Mouse (Mus musculus) retina, embryonic 14.5 days (tissue): Measurements from ENCODE around the gene Gas6.

Experiments used
- DNase-seq: peaks from one replicate; pipeline ENCODE4 v3.0.0-alpha.2; 2015; ENCODE audit warnings: low spot score

Gas6 gene

GRCm38 (mm10) chr8:13493858-13494631 lies at the start of gene Gas6:
Gene Gas6 (minus strand): TSS chr8:13494490.
- DNase-seq: peak; percentile 73

- DNase-seq: no peak
Measured at GRCm38 (mm10) chr8:13541526-13541925, 47.2 kb upstream of the Gas6 start.

- DNase-seq: no peak
Measured at GRCm38 (mm10) chr8:13540122-13540521, 45.8 kb upstream of the Gas6 start.

- peak; percentile 21 for DNase-seq
Measured at GRCm38 (mm10) chr8:13538821-13539220, 44.5 kb upstream of the Gas6 start.

- DNase-seq: no peak
Measured at GRCm38 (mm10) chr8:13537102-13537501, 42.8 kb upstream of the Gas6 start.

- DNase-seq: no peak
Measured at GRCm38 (mm10) chr8:13533123-13533522, 38.8 kb upstream of the Gas6 start.

- no peak for DNase-seq
Measured at GRCm38 (mm10) chr8:13531602-13532171, 37.4 kb upstream of the Gas6 start.

- DNase-seq: peak; percentile 64
Measured at GRCm38 (mm10) chr8:13530941-13531340, 36.7 kb upstream of the Gas6 start.

GRCm38 (mm10) chr8:13530401-13530800 lies 36.1 kb upstream of the Gas6 start:
- DNase-seq: no peak

- no peak for DNase-seq
Measured at GRCm38 (mm10) chr8:13529891-13530316, 35.6 kb upstream of the Gas6 start.

GRCm38 (mm10) chr8:13529011-13529840 lies 34.9 kb upstream of the Gas6 start:
- no peak for DNase-seq

- DNase-seq: no peak
Measured at GRCm38 (mm10) chr8:13521392-13521791, 27.1 kb upstream of the Gas6 start.

GRCm38 (mm10) chr8:13520349-13520748 lies 26.1 kb upstream of the Gas6 start:
- no peak for DNase-seq

GRCm38 (mm10) chr8:13519503-13519902 lies 25.2 kb upstream of the Gas6 start:
- DNase-seq: no peak

- no peak for DNase-seq
Measured at GRCm38 (mm10) chr8:13517284-13517781, 23.0 kb upstream of the Gas6 start.

- no peak for DNase-seq
Measured at GRCm38 (mm10) chr8:13516728-13517127, 22.4 kb upstream of the Gas6 start.

- DNase-seq: no peak
Measured at GRCm38 (mm10) chr8:13516011-13516442, 21.7 kb upstream of the Gas6 start.

GRCm38 (mm10) chr8:13513556-13514370 lies 19.5 kb upstream of the Gas6 start:
- no peak for DNase-seq

GRCm38 (mm10) chr8:13512677-13513076 lies 18.4 kb upstream of the Gas6 start:
- DNase-seq: no peak

- DNase-seq: no peak
Measured at GRCm38 (mm10) chr8:13512016-13512415, 17.7 kb upstream of the Gas6 start.

GRCm38 (mm10) chr8:13507284-13507937 lies 13.1 kb upstream of the Gas6 start:
- no peak for DNase-seq
